Mouse (Mus musculus): ENCODE measurements at regions not wholly inside any gene's neighbourhood (a gene's known extent, or its start where the extent isn't known, plus 50 kb on each side); places are given as distances from the start of the nearest gene placed in this dataset.

DNA sequence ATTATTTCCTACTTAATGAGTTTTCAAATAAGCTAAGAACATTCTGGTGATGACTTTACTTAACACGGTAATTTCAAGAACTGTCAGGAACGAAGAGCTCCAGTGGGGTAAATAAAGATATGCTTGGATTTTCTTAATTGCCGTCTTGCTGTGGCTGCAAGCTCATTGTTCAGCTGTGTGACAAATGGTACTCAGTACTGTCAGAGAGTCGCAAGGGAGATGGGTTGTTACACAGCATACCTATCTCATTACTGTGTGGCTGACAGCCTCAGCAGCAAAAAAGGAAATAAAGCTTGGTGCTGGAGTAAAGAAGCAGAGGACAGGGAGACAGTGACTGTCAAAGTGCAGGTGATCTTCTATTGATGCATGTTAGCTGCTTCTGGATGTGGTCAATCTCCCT, 151.0 kb upstream of the Crbn start:
- Histone ChIP-seq H3K27me3 (ENCODE audit: control insufficient read depth, insufficient read depth, low read length) (no peaks in the 10 kb centered on the region), H3K36me3 (ENCODE audit: control insufficient read depth, insufficient read depth, low read length) (no peaks in the 10 kb centered on the region), H3K27ac (replicated peaks; ENCODE audit: low read depth, low read length) (no peak overlapping the region), H3K4me3 (replicated peaks; ENCODE audit: low read length) (no peak overlapping the region), H3K4me1 (ENCODE audit: control insufficient read depth, insufficient read depth, low read length) (no peaks in the 10 kb centered on the region), H3K4me2 (replicated peaks; ENCODE audit: low read depth, low read length, severe bottlenecking) (no peak overlapping the region), H3K9ac (ENCODE audit: low read depth, low read length, severe bottlenecking) (no peak overlapping the region), H3K9me3 (ENCODE audit: control insufficient read depth, low read length) (no peaks in the 10 kb centered on the region)
- 72% methylated on average over 4 of the region's 4 CpGs for WGBS
- no peak for TF ChIP-seq POLR2A (IDR thresholded peaks at IDR 0.05; ENCODE audit: borderline replicate concordance, extremely low read depth, insufficient read depth, insufficient read length)
- ATAC-seq (ENCODE audit: low FRiP score, low read depth) (no peak), DNase-seq (ENCODE audit: low spot score) (no peak)

DNA sequence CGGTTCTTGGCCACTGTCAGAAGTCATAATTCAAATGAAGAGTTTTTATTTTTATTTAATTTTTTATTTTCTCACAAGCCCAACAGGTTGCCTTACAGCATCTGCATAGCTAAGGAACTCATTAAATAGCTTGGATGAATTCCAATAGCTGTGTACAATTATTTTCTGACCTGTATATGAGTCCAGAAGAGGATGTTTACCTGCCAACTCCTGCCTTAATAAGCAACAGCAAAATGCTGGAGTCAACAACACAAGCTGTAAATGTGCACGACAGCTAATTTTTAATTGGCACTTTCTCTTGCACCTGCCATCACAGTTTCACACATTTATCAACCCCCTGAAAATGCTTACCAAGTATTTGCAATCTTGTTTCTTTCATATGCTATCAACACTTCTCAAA, 161.4 kb upstream of the Crbn start:
- H3K27me3 ChIP-seq (ENCODE audit: control insufficient read depth, insufficient read depth, low read length) = no peaks in the 10 kb centered on the region
- no peak for TF ChIP-seq POLR2A (IDR thresholded peaks at IDR 0.05; ENCODE audit: borderline replicate concordance, extremely low read depth, insufficient read depth, insufficient read length)
- no peaks in the 10 kb centered on the region for H3K9me3 ChIP-seq (ENCODE audit: control insufficient read depth, low read length)
- no peaks in the 10 kb centered on the region for H3K36me3 ChIP-seq (ENCODE audit: control insufficient read depth, insufficient read depth, low read length)
- H3K27ac ChIP-seq (replicated peaks; ENCODE audit: low read depth, low read length) = no peak overlapping the region
- 66% methylated on average over 2 of the region's 2 CpGs for WGBS
- H3K4me1 ChIP-seq (ENCODE audit: control insufficient read depth, insufficient read depth, low read length) = no peaks in the 10 kb centered on the region
- DNase-seq (ENCODE audit: low spot score) = no peak
- no peak overlapping the region for H3K4me3 ChIP-seq (replicated peaks; ENCODE audit: low read length)
- H3K4me2 ChIP-seq (replicated peaks; ENCODE audit: low read depth, low read length, severe bottlenecking) = no peak overlapping the region
- H3K9ac ChIP-seq (ENCODE audit: low read depth, low read length, severe bottlenecking) = no peak overlapping the region
- ATAC-seq (ENCODE audit: low FRiP score, low read depth) = no peak

DNA sequence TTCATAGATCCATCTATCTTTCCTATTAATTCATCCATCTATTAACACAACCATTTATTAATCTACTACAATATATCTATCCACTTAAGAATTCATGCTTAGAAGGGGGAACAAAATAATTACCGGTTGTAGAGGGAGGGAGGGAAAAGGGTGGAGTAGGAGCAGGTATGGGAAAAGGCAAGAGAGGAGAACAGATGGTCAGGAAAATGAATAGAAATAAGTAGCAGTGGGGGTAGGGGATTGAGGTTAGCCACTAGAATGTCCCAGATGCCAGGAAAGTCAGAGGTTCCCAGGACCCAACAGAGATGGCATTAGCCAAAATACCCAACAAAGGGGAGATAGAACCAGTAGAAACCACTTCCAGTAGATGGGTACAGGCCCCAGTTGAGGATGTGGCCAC, 164.5 kb upstream of the Crbn start:
- ATAC-seq (ENCODE audit: low FRiP score, low read depth) (no peak), DNase-seq (ENCODE audit: low spot score) (no peak)
- Histone ChIP-seq H3K9me3 (ENCODE audit: control insufficient read depth, low read length) (no peaks in the 10 kb centered on the region), H3K9ac (ENCODE audit: low read depth, low read length, severe bottlenecking) (no peak overlapping the region), H3K36me3 (ENCODE audit: control insufficient read depth, insufficient read depth, low read length) (no peaks in the 10 kb centered on the region), H3K4me1 (ENCODE audit: control insufficient read depth, insufficient read depth, low read length) (no peaks in the 10 kb centered on the region), H3K4me2 (replicated peaks; ENCODE audit: low read depth, low read length, severe bottlenecking) (no peak overlapping the region), H3K4me3 (replicated peaks; ENCODE audit: low read length) (no peak overlapping the region), H3K27me3 (ENCODE audit: control insufficient read depth, insufficient read depth, low read length) (no peaks in the 10 kb centered on the region), H3K27ac (replicated peaks; ENCODE audit: low read depth, low read length) (no peak overlapping the region)
- no peak for TF ChIP-seq POLR2A (IDR thresholded peaks at IDR 0.05; ENCODE audit: borderline replicate concordance, extremely low read depth, insufficient read depth, insufficient read length)
- WGBS = 81% methylated on average over 1 of the region's 1 CpGs

DNA sequence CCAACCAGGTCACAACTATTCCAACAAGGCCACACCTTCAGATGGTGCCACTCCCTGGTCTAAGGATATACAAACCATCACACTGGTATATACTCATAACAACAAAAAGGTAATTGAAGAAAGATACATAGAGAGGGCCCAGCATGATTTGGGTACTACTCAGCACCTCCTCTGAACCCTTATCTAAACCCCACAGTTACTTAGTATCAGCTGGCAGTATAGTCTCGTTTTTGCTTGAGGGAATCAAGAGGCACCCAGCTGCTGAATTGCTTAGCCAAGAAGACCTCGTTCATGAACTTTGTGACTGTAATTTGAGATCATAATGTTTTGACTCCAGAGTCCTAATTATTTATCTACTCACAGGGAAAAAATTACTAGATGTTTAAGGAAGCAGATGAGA, 175.6 kb upstream of the Crbn start:
- TF ChIP-seq POLR2A (IDR thresholded peaks at IDR 0.05; ENCODE audit: borderline replicate concordance, extremely low read depth, insufficient read depth, insufficient read length) = no peak
- no peaks in the 10 kb centered on the region for H3K36me3 ChIP-seq (ENCODE audit: control insufficient read depth, insufficient read depth, low read length)
- H3K27me3 ChIP-seq (ENCODE audit: control insufficient read depth, insufficient read depth, low read length) = no peaks in the 10 kb centered on the region
- no peak for ATAC-seq (ENCODE audit: low FRiP score, low read depth)
- 45% methylated on average over 2 of the region's 2 CpGs for WGBS
- no peak overlapping the region for H3K4me3 ChIP-seq (replicated peaks; ENCODE audit: low read length)
- H3K27ac ChIP-seq (replicated peaks; ENCODE audit: low read depth, low read length) = no peak overlapping the region
- H3K9ac ChIP-seq (ENCODE audit: low read depth, low read length, severe bottlenecking) = no peak overlapping the region
- no peak for DNase-seq (ENCODE audit: low spot score)
- no peaks in the 10 kb centered on the region for H3K4me1 ChIP-seq (ENCODE audit: control insufficient read depth, insufficient read depth, low read length)
- H3K4me2 ChIP-seq (replicated peaks; ENCODE audit: low read depth, low read length, severe bottlenecking) = no peak overlapping the region
- H3K9me3 ChIP-seq (ENCODE audit: control insufficient read depth, low read length) = no peaks in the 10 kb centered on the region

DNA sequence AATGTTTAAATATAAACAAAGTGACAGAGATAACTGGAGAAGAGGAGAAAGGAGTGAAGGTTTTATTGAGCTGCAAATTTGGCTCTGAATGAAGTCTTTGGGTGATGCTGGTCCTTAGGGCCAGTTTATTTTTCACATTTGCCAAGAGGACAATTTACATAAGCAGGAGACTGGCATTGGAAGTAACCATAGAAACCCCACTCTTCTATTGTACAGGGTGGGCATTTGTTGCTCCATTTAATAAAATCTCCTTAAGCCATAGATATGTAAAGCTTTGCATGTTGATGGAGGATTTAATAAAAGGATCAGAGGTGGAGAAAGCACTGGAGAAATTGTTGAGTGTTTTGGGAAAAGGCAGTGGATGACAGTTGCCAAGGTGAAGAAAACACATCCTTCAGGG, 178.8 kb upstream of the Crbn start:
- no peaks in the 10 kb centered on the region for H3K4me1 ChIP-seq (ENCODE audit: control insufficient read depth, insufficient read depth, low read length)
- no peak for DNase-seq (ENCODE audit: low spot score)

DNA sequence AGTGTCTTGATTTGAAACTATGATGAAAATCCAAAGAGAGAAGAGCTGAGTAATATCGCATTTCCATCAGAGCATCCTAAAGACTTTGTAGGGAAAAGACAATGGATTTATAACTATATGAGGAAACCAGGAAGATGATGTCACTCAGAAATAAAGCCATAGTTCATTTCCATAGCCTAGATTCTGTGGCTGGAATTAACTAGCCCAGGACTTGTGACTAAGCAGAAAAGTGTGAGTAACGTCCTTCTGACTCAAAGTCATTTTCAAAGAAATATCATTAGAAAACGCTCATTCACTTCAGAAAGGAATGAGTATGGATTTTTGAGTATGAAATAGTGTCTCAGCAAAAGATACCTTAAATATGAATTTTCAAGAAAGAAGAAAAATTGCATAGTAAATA, 179.9 kb upstream of the Crbn start:
- H3K4me2 ChIP-seq (replicated peaks; ENCODE audit: low read depth, low read length, severe bottlenecking) = no peak overlapping the region
- no peaks in the 10 kb centered on the region for H3K9me3 ChIP-seq (ENCODE audit: control insufficient read depth, low read length)
- 90% methylated on average over 3 of the region's 3 CpGs for WGBS
- no peak for DNase-seq (ENCODE audit: low spot score)
- H3K27ac ChIP-seq (replicated peaks; ENCODE audit: low read depth, low read length) = no peak overlapping the region
- no peak for ATAC-seq (ENCODE audit: low FRiP score, low read depth)
- H3K27me3 ChIP-seq (ENCODE audit: control insufficient read depth, insufficient read depth, low read length) = no peaks in the 10 kb centered on the region
- H3K4me1 ChIP-seq (ENCODE audit: control insufficient read depth, insufficient read depth, low read length) = no peaks in the 10 kb centered on the region
- H3K4me3 ChIP-seq (replicated peaks; ENCODE audit: low read length) = no peak overlapping the region
- H3K36me3 ChIP-seq (ENCODE audit: control insufficient read depth, insufficient read depth, low read length) = no peaks in the 10 kb centered on the region
- TF ChIP-seq POLR2A (IDR thresholded peaks at IDR 0.05; ENCODE audit: borderline replicate concordance, extremely low read depth, insufficient read depth, insufficient read length) = no peak
- no peak overlapping the region for H3K9ac ChIP-seq (ENCODE audit: low read depth, low read length, severe bottlenecking)

More for the DNA sequence above, 178.8 kb upstream of the Crbn start:
- H3K27ac ChIP-seq (replicated peaks; ENCODE audit: low read depth, low read length) = no peak overlapping the region
- H3K9me3 ChIP-seq (ENCODE audit: control insufficient read depth, low read length) = no peaks in the 10 kb centered on the region
- no peak overlapping the region for H3K9ac ChIP-seq (ENCODE audit: low read depth, low read length, severe bottlenecking)
- no peaks in the 10 kb centered on the region for H3K36me3 ChIP-seq (ENCODE audit: control insufficient read depth, insufficient read depth, low read length)
- no peak overlapping the region for H3K4me3 ChIP-seq (replicated peaks; ENCODE audit: low read length)
- ATAC-seq (ENCODE audit: low FRiP score, low read depth) = no peak
- H3K27me3 ChIP-seq (ENCODE audit: control insufficient read depth, insufficient read depth, low read length) = no peaks in the 10 kb centered on the region
- H3K4me2 ChIP-seq (replicated peaks; ENCODE audit: low read depth, low read length, severe bottlenecking) = no peak overlapping the region
- TF ChIP-seq POLR2A (IDR thresholded peaks at IDR 0.05; ENCODE audit: borderline replicate concordance, extremely low read depth, insufficient read depth, insufficient read length) = no peak
